In the genomic region with DNA sequence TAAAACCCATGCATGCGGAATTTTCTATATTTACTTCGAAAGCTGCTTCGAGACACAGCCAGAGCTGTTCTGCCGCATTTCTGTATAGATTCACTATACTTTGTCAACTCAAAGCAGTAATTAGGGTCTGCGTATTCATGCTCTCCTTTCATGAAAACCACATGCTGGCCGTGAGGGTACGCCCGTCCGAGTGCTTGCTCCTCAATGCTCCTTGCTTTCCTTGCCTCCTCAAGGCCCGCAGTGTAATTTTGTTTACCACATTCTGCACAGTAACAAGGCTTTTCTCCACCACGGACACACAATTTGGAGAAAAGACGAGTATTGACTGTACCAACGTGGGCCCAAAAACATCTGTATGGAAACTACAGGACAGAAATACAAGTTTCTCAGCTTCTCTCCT, we compare ENCODE assay signal across 33 mouse cellular contexts.
DNase-seq lines count a peak whose midpoint lies in the region; ATAC-seq and TF ChIP-seq lines count a peak whose summit lies in the region.
"Had no signal": no experiment of that assay in that cellular context is flagged by ENCODE, and none has a peak within 500 bp of the region (broad histone marks: within the 10 kb centered on the region; RNA-seq: fewer than 3 reads in every experiment).

No protein-coding gene starts in this region.

- 90% methylated on average over 13 of the region's 13 CpGs for WGBS in heart, embryonic 10.5 days
- 94% methylated on average over 13 of the region's 13 CpGs for WGBS in heart, adult 2 months
- WGBS in embryonic facial prominence, embryonic 14.5 days, result 42% methylated on average over 13 of the region's 13 CpGs
- 43% methylated on average over 13 of the region's 13 CpGs for WGBS in limb, embryonic 11.5 days
- WGBS in lung, adult 2 months, result 94% methylated on average over 13 of the region's 13 CpGs

- no peak for TF ChIP-seq CTCF in heart, adult 2 months (IDR thresholded peaks at IDR 0.05)
- TF ChIP-seq CTCF in lung, adult 2 months (IDR thresholded peaks at IDR 0.05; ENCODE audit: insufficient read depth, low read length), result no peak

- H3K4me3 ChIP-seq in heart, embryonic 10.5 days, result no peak overlapping the region
- H3K4me3 ChIP-seq in heart, adult 2 months, result no peak overlapping the region
- no peak overlapping the region for H3K4me3 ChIP-seq in embryonic facial prominence, embryonic 14.5 days (ENCODE audit: low read depth, low read length)
- H3K4me3 ChIP-seq in limb, embryonic 11.5 days (ENCODE audit: low read depth, low read length), result no peak overlapping the region
- no peak overlapping the region for H3K4me3 ChIP-seq in lung, adult 2 months (replicated peaks; ENCODE audit: extremely low read depth, low read depth, low read length)
- H3K4me3 ChIP-seq: forebrain, embryonic 10.5 days; heart, embryonic 13.5 days; kidney, embryonic 15.5 days; layer of hippocampus, adult 2 months; liver, embryonic 13.5 days; midbrain, embryonic 12.5 days; myocyte; neural tube, embryonic 12.5 days had no signal

- H3K9me3 ChIP-seq in heart, embryonic 10.5 days, result no peaks in the 10 kb centered on the region
- no peaks in the 10 kb centered on the region for H3K9me3 ChIP-seq in embryonic facial prominence, embryonic 14.5 days (ENCODE audit: control insufficient read depth, low read length)
- no peaks in the 10 kb centered on the region for H3K9me3 ChIP-seq in limb, embryonic 11.5 days (ENCODE audit: control insufficient read depth, low read length)
- H3K9me3 ChIP-seq: forebrain, embryonic 10.5 days; heart, embryonic 13.5 days; kidney, embryonic 15.5 days; liver, embryonic 13.5 days; midbrain, embryonic 12.5 days; neural tube, embryonic 12.5 days had no signal

- H3K79me2 ChIP-seq in heart, adult 2 months (replicated peaks; ENCODE audit: control insufficient read depth, insufficient read depth, low read length), result no peaks in the 10 kb centered on the region

- H3K4me2 ChIP-seq in embryonic facial prominence, embryonic 14.5 days (ENCODE audit: low read depth, low read length), result no peak overlapping the region
- no peak overlapping the region for H3K4me2 ChIP-seq in limb, embryonic 11.5 days (ENCODE audit: low read depth, severe bottlenecking)
- H3K4me2 ChIP-seq: heart, embryonic 13.5 days; hindbrain, embryonic 14.5 days; kidney, embryonic 15.5 days; liver, embryonic 13.5 days; midbrain, embryonic 12.5 days; neural tube, embryonic 12.5 days had no signal

- peak; percentile 47; the same call in 1 of the 2 replicates for ATAC-seq in embryonic facial prominence, embryonic 14.5 days (ENCODE audit: low read depth)
- no peak for ATAC-seq in limb, embryonic 11.5 days (ENCODE audit: insufficient number of reproducible peaks, low FRiP score, low TSS enrichment, low read depth)
- ATAC-seq: forebrain, embryonic 16.5 days; inflammation-experienced regulatory T-cells, adult 6 months had no signal

- DNase-seq in heart, embryonic 10.5 days (ENCODE audit: low spot score), result peak; percentile 68
- DNase-seq in heart, adult 2 months, result no peak
- peak; percentile 71 for DNase-seq in embryonic facial prominence, embryonic 14.5 days (ENCODE audit: low spot score)
- peak; percentile 63 for DNase-seq in limb, embryonic 11.5 days (ENCODE audit: low spot score)
- no peak for DNase-seq in adrenal gland, adult 8-10 months
- DNase-seq in lung, adult 2 months, result no peak
- no peak for DNase-seq in spleen, adult 18-20 months
- DNase-seq: adrenal gland, postnatal 10 days; cerebellum, adult 11 months; cerebellum, adult 9-10 months; gastrocnemius, postnatal 10 days; heart, postnatal 10 days; kidney, adult 18-20 months; kidney, postnatal 25 days; left cerebral cortex, postnatal 4 days; liver, embryonic 13.5 days; lung, adult 18-20 months; lung, postnatal 10 days; right cerebral cortex, adult 18-20 months; right cerebral cortex, postnatal 4 days; thymus, postnatal 4 days had no signal

- intact Hi-C loops in heart, adult 2 months (cut with DNase I), result no loop called here

- no peak overlapping the region for H3K27ac ChIP-seq in heart, embryonic 10.5 days
- H3K27ac ChIP-seq in heart, adult 2 months, result no peak overlapping the region
- H3K27ac ChIP-seq in embryonic facial prominence, embryonic 14.5 days (replicated peaks; ENCODE audit: low read depth, low read length), result peak overlapping the region; percentile 57
- peak overlapping the region; percentile 86 for H3K27ac ChIP-seq in limb, embryonic 11.5 days (replicated peaks; ENCODE audit: low read depth, low read length)
- H3K27ac ChIP-seq: forebrain, embryonic 10.5 days; heart, embryonic 13.5 days; hindbrain, embryonic 14.5 days; kidney, embryonic 15.5 days; layer of hippocampus, adult 2 months; liver, embryonic 13.5 days; macrophage; midbrain, embryonic 12.5 days; neural tube, embryonic 12.5 days had no signal

- no peak for TF ChIP-seq EP300 in heart, adult 2 months (IDR thresholded peaks at IDR 0.05; ENCODE audit: insufficient read depth, low read depth, low read length)

- H3K27me3 ChIP-seq in heart, embryonic 10.5 days (ENCODE audit: insufficient read depth, poor library complexity, severe bottlenecking), result peaks cover 8% of the 10 kb centered on the region; the same call in 1 of the 2 replicates
- H3K27me3 ChIP-seq in heart, adult 2 months (ENCODE audit: control insufficient read depth, insufficient read depth, low read length), result no peaks in the 10 kb centered on the region
- no peaks in the 10 kb centered on the region for H3K27me3 ChIP-seq in embryonic facial prominence, embryonic 14.5 days (replicated peaks; ENCODE audit: control insufficient read depth, insufficient read depth, low read length)
- H3K27me3 ChIP-seq in limb, embryonic 11.5 days (ENCODE audit: control insufficient read depth, insufficient read depth, low read length), result no peaks in the 10 kb centered on the region
- H3K27me3 ChIP-seq: kidney, embryonic 15.5 days; liver, embryonic 13.5 days; midbrain, embryonic 12.5 days; neural tube, embryonic 12.5 days had no signal

- TF ChIP-seq POLR2A in heart, adult 2 months (IDR thresholded peaks at IDR 0.05; ENCODE audit: insufficient read depth, low read depth, low read length), result no peak
- no peak for TF ChIP-seq POLR2A in lung, adult 2 months (IDR thresholded peaks at IDR 0.05; ENCODE audit: borderline replicate concordance, extremely low read depth, low read depth, low read length)

- H3K4me1 ChIP-seq in heart, embryonic 10.5 days, result peaks cover 17% of the 10 kb centered on the region; the same call in 1 of the 2 replicates
- H3K4me1 ChIP-seq in heart, adult 2 months (ENCODE audit: control insufficient read depth, insufficient read depth, low read length), result no peaks in the 10 kb centered on the region
- peaks cover 13% of the 10 kb centered on the region for H3K4me1 ChIP-seq in embryonic facial prominence, embryonic 14.5 days (ENCODE audit: control insufficient read depth, insufficient read depth, low read length)
- peaks cover 37% of the 10 kb centered on the region for H3K4me1 ChIP-seq in limb, embryonic 11.5 days (ENCODE audit: control insufficient read depth, insufficient read depth, low read length)
- H3K4me1 ChIP-seq in lung, adult 2 months (ENCODE audit: control insufficient read depth, insufficient read depth, low read length), result no peaks in the 10 kb centered on the region
- H3K4me1 ChIP-seq: heart, embryonic 13.5 days; kidney, embryonic 15.5 days; liver, embryonic 13.5 days; midbrain, embryonic 12.5 days; neural tube, embryonic 12.5 days had no signal

- no peaks in the 10 kb centered on the region for H3K36me3 ChIP-seq in heart, embryonic 10.5 days
- H3K36me3 ChIP-seq in heart, adult 2 months (ENCODE audit: control insufficient read depth, insufficient read depth, low read length), result no peaks in the 10 kb centered on the region
- H3K36me3 ChIP-seq in embryonic facial prominence, embryonic 14.5 days (ENCODE audit: control insufficient read depth, insufficient read depth, low read length), result no peaks in the 10 kb centered on the region
- H3K36me3 ChIP-seq in limb, embryonic 11.5 days (ENCODE audit: control insufficient read depth, insufficient read depth, low read length), result no peaks in the 10 kb centered on the region
- H3K36me3 ChIP-seq: forebrain, embryonic 10.5 days; G1E; heart, embryonic 13.5 days; kidney, embryonic 15.5 days; liver, embryonic 13.5 days; midbrain, embryonic 12.5 days; neural tube, embryonic 12.5 days had no signal

- no peak overlapping the region for H3K9ac ChIP-seq in heart, adult 2 months (ENCODE audit: low read depth, low read length)
- H3K9ac ChIP-seq in embryonic facial prominence, embryonic 14.5 days (ENCODE audit: low read depth, low read length), result no peak overlapping the region
- no peak overlapping the region for H3K9ac ChIP-seq in limb, embryonic 11.5 days (ENCODE audit: low read length)
- H3K9ac ChIP-seq: heart, embryonic 13.5 days; hindbrain, embryonic 14.5 days; kidney, embryonic 15.5 days; liver, embryonic 13.5 days; midbrain, embryonic 12.5 days; neural tube, embryonic 12.5 days had no signal

Comparison
In these comparisons a context has a peak if more than half of its experiments do, and no peak if none do; other contexts are left out.
1. DNase-seq: peak in heart, embryonic 10.5 days (single experiment), embryonic facial prominence, embryonic 14.5 days (single experiment) and limb, embryonic 11.5 days (single experiment); none in heart, adult 2 months (0 of 2), adrenal gland, adult 8-10 months (single experiment), lung, adult 2 months (single experiment) and spleen, adult 18-20 months (0 of 2).
2. H3K27ac ChIP-seq: peak in embryonic facial prominence, embryonic 14.5 days (single experiment) and limb, embryonic 11.5 days (single experiment); none in heart, embryonic 10.5 days (single experiment) and heart, adult 2 months (single experiment).